Mouse (Mus musculus): ENCODE data around the gene Rpl28. TPM values are rescaled to one million over a fixed set of nuclear protein-coding genes. Genes with fewer than 3 reads are reported as not detected.
A peak's percentile ranks its signal among the peaks of the same experiment; 100 is the strongest.

Rpl28 gene
- polyA plus RNA-seq, 1 experiment from 2014 or later: 322 TPM

- Histone ChIP-seq H3K4me3 (replicated peaks; ENCODE audit: low read length) (peak within 1 kb of the TSS; percentile 59), H3K27ac (ENCODE audit: low read length) (peak within 1 kb of the TSS; percentile 79), H3K9me3 (replicated peaks; ENCODE audit: control insufficient read depth, low read length) (no peaks in the 10 kb centered on the region), H3K27me3 (ENCODE audit: control insufficient read depth, insufficient read depth, low read length) (no peaks in the 10 kb centered on the region), H3K9ac (ENCODE audit: low read length) (peak within 1 kb of the TSS; percentile 73), H3K4me2 (ENCODE audit: low read depth, low read length) (peak within 1 kb of the TSS; percentile 78), H3K36me3 (ENCODE audit: control insufficient read depth, insufficient read depth, low read length) (no peaks in the 10 kb centered on the region), H3K4me1 (ENCODE audit: control insufficient read depth, insufficient read depth, low read length) (peaks cover 20% of the 10 kb centered on the region)
- WGBS: 4% methylated on average over 24 of the region's 24 CpGs
- peak; percentile 94 for ATAC-seq (ENCODE audit: insufficient read depth, low FRiP score)
These were observed 39.7 kb upstream of the Rpl28 start, which contains the start of gene Cox6b2 for GRCm38 (mm10) chr7:4752821-4753570. Gene Cox6b2, minus strand, starts transcription at chr7:4753094.

- H3K9me3 ChIP-seq (replicated peaks; ENCODE audit: control insufficient read depth, low read length): no peaks in the 10 kb centered on the region
- H3K27ac ChIP-seq (ENCODE audit: low read length): no peak overlapping the region
- H3K27me3 ChIP-seq (ENCODE audit: control insufficient read depth, insufficient read depth, low read length): no peaks in the 10 kb centered on the region
- no peaks in the 10 kb centered on the region for H3K36me3 ChIP-seq (ENCODE audit: control insufficient read depth, insufficient read depth, low read length)
- 40% methylated on average over 1 of the region's 1 CpGs for WGBS
- H3K4me1 ChIP-seq (ENCODE audit: control insufficient read depth, insufficient read depth, low read length): no peaks in the 10 kb centered on the region
- ATAC-seq (ENCODE audit: insufficient read depth, low FRiP score): no peak
- no peak overlapping the region for H3K4me2 ChIP-seq (ENCODE audit: low read depth, low read length)
- no peak overlapping the region for H3K4me3 ChIP-seq (replicated peaks; ENCODE audit: low read length)
- no peak overlapping the region for H3K9ac ChIP-seq (ENCODE audit: low read length)
These were observed 33.0 kb upstream of the Rpl28 start for GRCm38 (mm10) chr7:4759670-4760069.

DNA sequence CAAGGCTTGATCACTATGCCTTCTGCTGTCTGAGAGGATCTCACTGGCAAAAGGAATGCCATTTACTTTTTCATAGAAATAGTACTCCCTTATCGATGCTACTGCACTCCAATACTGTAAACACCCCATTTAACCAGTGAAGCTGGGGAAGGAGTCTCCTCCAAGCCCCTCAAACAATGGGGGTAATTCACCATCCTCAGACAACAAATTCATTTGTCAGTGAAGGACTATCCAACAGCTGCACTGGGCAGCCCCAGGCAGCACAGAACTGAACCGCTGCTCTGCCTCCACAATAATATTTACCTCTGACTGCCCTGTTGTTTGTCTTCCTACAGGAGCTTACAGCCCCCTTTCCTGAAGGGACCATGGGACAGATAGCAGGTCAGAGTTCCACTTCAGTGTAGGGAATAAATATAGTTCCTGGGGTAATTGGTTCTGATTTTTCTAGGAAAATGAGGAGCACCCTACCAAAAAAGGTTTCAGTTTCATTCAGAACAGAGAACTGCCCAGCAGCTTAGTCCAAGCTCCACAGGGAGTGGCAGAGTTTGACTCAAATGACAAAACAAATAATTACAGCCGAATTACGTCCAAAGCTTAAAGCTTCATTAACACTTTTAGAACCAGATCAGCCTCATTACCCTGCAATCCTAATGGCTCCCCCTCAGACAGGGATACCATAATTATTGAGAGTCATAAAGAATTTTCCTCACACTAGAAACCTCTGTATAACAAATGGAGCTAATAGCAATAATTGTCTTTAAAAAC lies 27.5 kb upstream of the Rpl28 start:
- ATAC-seq (ENCODE audit: insufficient read depth, low FRiP score): no peak
- no peaks in the 10 kb centered on the region for H3K4me1 ChIP-seq (ENCODE audit: control insufficient read depth, insufficient read depth, low read length)
- no peaks in the 10 kb centered on the region for H3K36me3 ChIP-seq (ENCODE audit: control insufficient read depth, insufficient read depth, low read length)
- H3K27ac ChIP-seq (ENCODE audit: low read length): no peak overlapping the region
- 12% methylated on average over 4 of the region's 4 CpGs for WGBS
- H3K9me3 ChIP-seq (replicated peaks; ENCODE audit: control insufficient read depth, low read length): no peaks in the 10 kb centered on the region
- H3K4me3 ChIP-seq (replicated peaks; ENCODE audit: low read length): 0 out of 2 replicates have a peak overlapping the region, but pooled peaks have one; percentile 7
- H3K4me2 ChIP-seq (ENCODE audit: low read depth, low read length): no peak overlapping the region
- no peaks in the 10 kb centered on the region for H3K27me3 ChIP-seq (ENCODE audit: control insufficient read depth, insufficient read depth, low read length)
- no peak overlapping the region for H3K9ac ChIP-seq (ENCODE audit: low read length)

DNA sequence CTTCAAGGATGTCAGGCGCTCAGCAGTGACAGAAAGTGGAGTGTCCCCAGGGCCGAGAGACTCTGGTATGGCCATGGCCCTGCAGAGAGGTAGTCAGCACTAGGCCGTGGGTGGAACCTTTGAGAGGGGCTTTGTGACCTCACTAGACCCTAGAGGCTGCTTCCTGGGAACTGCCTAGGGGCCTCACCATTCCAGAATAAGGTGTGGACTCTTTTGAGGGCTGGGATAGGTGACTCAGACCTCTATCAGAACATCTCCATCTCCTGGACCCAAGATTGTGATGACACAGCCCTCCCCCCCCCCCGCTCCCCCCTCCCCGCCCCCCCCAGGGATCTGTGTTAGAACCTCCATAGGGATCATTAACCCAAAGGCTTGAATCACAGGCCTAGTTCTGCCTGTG lies 21.5 kb upstream of the Rpl28 start, which contains the start of gene Fam71e2:
Gene Fam71e2 (minus strand): TSS at position 101 of the 400 bp plus-strand sequence.
- H3K4me3 ChIP-seq (replicated peaks; ENCODE audit: low read length): no peak within 1 kb of the TSS
- no peak within 1 kb of the TSS for H3K9ac ChIP-seq (ENCODE audit: low read length)
- ATAC-seq (ENCODE audit: insufficient read depth, low FRiP score): no peak
- 70% methylated on average over 3 of the region's 5 CpGs for WGBS
- H3K4me2 ChIP-seq (ENCODE audit: low read depth, low read length): no peak within 1 kb of the TSS
- H3K27me3 ChIP-seq (ENCODE audit: control insufficient read depth, insufficient read depth, low read length): peaks cover 13% of the 10 kb centered on the region
- H3K9me3 ChIP-seq (replicated peaks; ENCODE audit: control insufficient read depth, low read length): no peaks in the 10 kb centered on the region
- no peaks in the 10 kb centered on the region for H3K36me3 ChIP-seq (ENCODE audit: control insufficient read depth, insufficient read depth, low read length)
- H3K27ac ChIP-seq (ENCODE audit: low read length): no peak within 1 kb of the TSS
- no peaks in the 10 kb centered on the region for H3K4me1 ChIP-seq (ENCODE audit: control insufficient read depth, insufficient read depth, low read length)

GRCm38 (mm10) chr7:4776131-4776530 lies 16.5 kb upstream of the Rpl28 start:
- 52% methylated on average over 10 of the region's 10 CpGs for WGBS
- Histone ChIP-seq H3K36me3 (ENCODE audit: control insufficient read depth, insufficient read depth, low read length) (no peaks in the 10 kb centered on the region), H3K9me3 (replicated peaks; ENCODE audit: control insufficient read depth, low read length) (no peaks in the 10 kb centered on the region), H3K4me3 (replicated peaks; ENCODE audit: low read length) (no peak overlapping the region), H3K4me2 (ENCODE audit: low read depth, low read length) (no peak overlapping the region), H3K27ac (ENCODE audit: low read length) (no peak overlapping the region), H3K27me3 (ENCODE audit: control insufficient read depth, insufficient read depth, low read length) (peaks cover 44% of the 10 kb centered on the region), H3K4me1 (ENCODE audit: control insufficient read depth, insufficient read depth, low read length) (peaks cover 21% of the 10 kb centered on the region), H3K9ac (ENCODE audit: low read length) (no peak overlapping the region)
- ATAC-seq (ENCODE audit: insufficient read depth, low FRiP score): no peak

GRCm38 (mm10) chr7:4776861-4777830 lies 15.5 kb upstream of the Rpl28 start:
- Histone ChIP-seq H3K4me2 (ENCODE audit: low read depth, low read length) (peak overlapping the region; percentile 70), H3K9me3 (replicated peaks; ENCODE audit: control insufficient read depth, low read length) (no peaks in the 10 kb centered on the region), H3K4me1 (ENCODE audit: control insufficient read depth, insufficient read depth, low read length) (peaks cover 27% of the 10 kb centered on the region), H3K27me3 (ENCODE audit: control insufficient read depth, insufficient read depth, low read length) (peaks cover 44% of the 10 kb centered on the region), H3K36me3 (ENCODE audit: control insufficient read depth, insufficient read depth, low read length) (no peaks in the 10 kb centered on the region), H3K27ac (ENCODE audit: low read length) (no peak overlapping the region), H3K4me3 (replicated peaks; ENCODE audit: low read length) (peak overlapping the region; percentile 47), H3K9ac (ENCODE audit: low read length) (peak overlapping the region; percentile 65)
- WGBS: 2% methylated on average over 38 of the region's 56 CpGs
- peak; percentile 76 for ATAC-seq (ENCODE audit: insufficient read depth, low FRiP score)

DNA sequence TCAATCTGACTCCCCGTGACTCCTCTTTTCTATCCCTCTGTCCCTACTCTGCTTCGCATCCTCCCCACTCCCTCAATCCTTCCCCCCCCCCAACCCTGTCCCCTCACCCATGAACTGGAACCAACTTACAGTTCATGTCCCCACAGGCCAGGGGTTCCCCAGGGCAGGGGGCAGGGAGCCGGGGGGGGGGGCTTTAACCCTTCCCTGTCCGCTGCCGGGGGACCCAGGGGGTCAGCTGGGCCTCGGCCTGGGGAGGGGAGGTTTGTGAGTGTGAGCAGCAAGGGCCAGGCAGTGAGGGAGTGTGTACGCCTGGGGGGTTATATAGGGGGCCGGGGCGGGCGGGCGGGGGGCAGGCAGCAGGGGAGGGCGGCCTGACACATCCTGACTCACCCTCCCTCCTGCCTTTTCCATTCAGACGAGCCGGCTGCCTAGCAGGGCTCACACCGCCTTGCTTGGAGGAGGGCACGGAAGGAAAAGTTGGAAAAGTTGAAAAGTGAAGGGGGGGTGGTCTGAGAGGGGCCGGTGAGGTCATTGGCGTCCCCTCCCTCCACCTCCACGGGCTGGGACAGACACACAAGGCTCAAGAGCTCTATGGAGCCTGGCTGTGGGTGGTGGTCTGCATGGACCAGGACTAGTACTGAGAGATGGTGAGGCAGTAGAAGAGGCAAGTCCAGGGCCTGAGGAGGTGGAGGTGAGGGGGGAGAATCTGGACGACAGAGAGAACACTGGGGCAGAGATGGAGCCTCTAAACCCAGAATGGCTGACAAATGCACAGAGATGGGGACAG lies 14.6 kb upstream of the Rpl28 start:
- Histone ChIP-seq H3K36me3 (ENCODE audit: control insufficient read depth, insufficient read depth, low read length) (no peaks in the 10 kb centered on the region), H3K9me3 (replicated peaks; ENCODE audit: control insufficient read depth, low read length) (no peaks in the 10 kb centered on the region), H3K4me2 (ENCODE audit: low read depth, low read length) (no peak overlapping the region), H3K27me3 (ENCODE audit: control insufficient read depth, insufficient read depth, low read length) (peaks cover 44% of the 10 kb centered on the region), H3K4me3 (replicated peaks; ENCODE audit: low read length) (no peak overlapping the region), H3K4me1 (ENCODE audit: control insufficient read depth, insufficient read depth, low read length) (peaks cover 27% of the 10 kb centered on the region), H3K9ac (ENCODE audit: low read length) (peak overlapping the region; percentile 65; the same call in 1 of the 2 replicates), H3K27ac (ENCODE audit: low read length) (no peak overlapping the region)
- WGBS: 11% methylated on average over 20 of the region's 20 CpGs
- ATAC-seq (ENCODE audit: insufficient read depth, low FRiP score): no peak

GRCm38 (mm10) chr7:4779921-4780320 lies 12.8 kb upstream of the Rpl28 start:
- Histone ChIP-seq H3K36me3 (ENCODE audit: control insufficient read depth, insufficient read depth, low read length) (no peaks in the 10 kb centered on the region), H3K4me3 (replicated peaks; ENCODE audit: low read length) (no peak overlapping the region), H3K27ac (ENCODE audit: low read length) (no peak overlapping the region), H3K4me1 (ENCODE audit: control insufficient read depth, insufficient read depth, low read length) (peaks cover 27% of the 10 kb centered on the region), H3K27me3 (ENCODE audit: control insufficient read depth, insufficient read depth, low read length) (peaks cover 44% of the 10 kb centered on the region), H3K9me3 (replicated peaks; ENCODE audit: control insufficient read depth, low read length) (no peaks in the 10 kb centered on the region), H3K4me2 (ENCODE audit: low read depth, low read length) (no peak overlapping the region), H3K9ac (ENCODE audit: low read length) (no peak overlapping the region)
- no peak for ATAC-seq (ENCODE audit: insufficient read depth, low FRiP score)
- 27% methylated on average over 5 of the region's 5 CpGs for WGBS
